Mouse (Mus musculus): ENCODE measurements around the gene Ropn1.
"Not testable (repeated sequence)": the region's sequence is repeated elsewhere in the genome, so short reads cannot be mapped to it uniquely, and the experiment has no call there.

The Ropn1 gene

GRCm38 (mm10) chr16:34649621-34650020 is at the start of gene Ropn1:
Ropn1 (plus strand) TSS chr16:34649921.
- DNase-seq (ENCODE audit: low spot score): no peak

GRCm38 (mm10) chr16:34601954-34602353 is 47.8 kb upstream of the Ropn1 start:
- DNase-seq (ENCODE audit: low spot score): no peak

GRCm38 (mm10) chr16:34603076-34603475 is 46.6 kb upstream of the Ropn1 start:
- DNase-seq (ENCODE audit: low spot score): no peak

GRCm38 (mm10) chr16:34603854-34604253 is 45.9 kb upstream of the Ropn1 start:
- no peak for DNase-seq (ENCODE audit: low spot score)

GRCm38 (mm10) chr16:34605679-34606078 is 44.0 kb upstream of the Ropn1 start:
- no peak for DNase-seq (ENCODE audit: low spot score)

GRCm38 (mm10) chr16:34610137-34610536 is 39.6 kb upstream of the Ropn1 start:
- no peak for DNase-seq (ENCODE audit: low spot score)

GRCm38 (mm10) chr16:34614021-34614420 is 35.7 kb upstream of the Ropn1 start:
- no peak for DNase-seq (ENCODE audit: low spot score)

- DNase-seq (ENCODE audit: low spot score): no peak
Measured at GRCm38 (mm10) chr16:34627591-34627990, 22.1 kb upstream of the Ropn1 start.

GRCm38 (mm10) chr16:34628397-34628796 is 21.3 kb upstream of the Ropn1 start:
- DNase-seq (ENCODE audit: low spot score): no peak

GRCm38 (mm10) chr16:34635557-34635956 is 14.2 kb upstream of the Ropn1 start:
- no peak for DNase-seq (ENCODE audit: low spot score)

- no peak for DNase-seq (ENCODE audit: low spot score)
Measured at GRCm38 (mm10) chr16:34643511-34644259, 6.0 kb upstream of the Ropn1 start.

GRCm38 (mm10) chr16:34653023-34653422 is 3.3 kb downstream of the Ropn1 start:
- DNase-seq (ENCODE audit: low spot score): no peak

GRCm38 (mm10) chr16:34657566-34657965 is 7.8 kb downstream of the Ropn1 start:
- not testable (repeated sequence) for DNase-seq (ENCODE audit: low spot score)

- no peak for DNase-seq (ENCODE audit: low spot score)
Measured at GRCm38 (mm10) chr16:34657983-34658382, 8.3 kb downstream of the Ropn1 start.

- no peak for DNase-seq (ENCODE audit: low spot score)
Measured at GRCm38 (mm10) chr16:34658388-34658787, 8.7 kb downstream of the Ropn1 start.

GRCm38 (mm10) chr16:34664553-34664952 is 14.8 kb downstream of the Ropn1 start:
- no peak for DNase-seq (ENCODE audit: low spot score)

GRCm38 (mm10) chr16:34667031-34667726 is 17.5 kb downstream of the Ropn1 start:
- peak; percentile 58 for DNase-seq (ENCODE audit: low spot score)

- DNase-seq (ENCODE audit: low spot score): no peak
Measured at GRCm38 (mm10) chr16:34668341-34668740, 18.6 kb downstream of the Ropn1 start.

GRCm38 (mm10) chr16:34671966-34672365 is 22.2 kb downstream of the Ropn1 start:
- DNase-seq (ENCODE audit: low spot score): no peak

- no peak for DNase-seq (ENCODE audit: low spot score)
Measured at GRCm38 (mm10) chr16:34672822-34673221, 23.1 kb downstream of the Ropn1 start.

GRCm38 (mm10) chr16:34674365-34674764 is 24.6 kb downstream of the Ropn1 start:
- DNase-seq (ENCODE audit: low spot score): no peak

- no peak for DNase-seq (ENCODE audit: low spot score)
Measured at GRCm38 (mm10) chr16:34681823-34682222, 32.1 kb downstream of the Ropn1 start.

- no peak for DNase-seq (ENCODE audit: low spot score)
Measured at GRCm38 (mm10) chr16:34689879-34690278, 40.2 kb downstream of the Ropn1 start.
